Mouse (Mus musculus) embryo, embryonic 9.5 days (tissue): ENCODE data around the gene Rbp7.
"Not testable (repeated sequence)": the region's sequence is repeated elsewhere in the genome, so short reads cannot be mapped to it uniquely, and the experiment has no call there.

Experiments
- DNase-seq: peaks from one replicate; pipeline ENCODE4 v3.0.0-alpha.2; 2017; ENCODE audit errors: extremely low spot score

The Rbp7 gene

DNA sequence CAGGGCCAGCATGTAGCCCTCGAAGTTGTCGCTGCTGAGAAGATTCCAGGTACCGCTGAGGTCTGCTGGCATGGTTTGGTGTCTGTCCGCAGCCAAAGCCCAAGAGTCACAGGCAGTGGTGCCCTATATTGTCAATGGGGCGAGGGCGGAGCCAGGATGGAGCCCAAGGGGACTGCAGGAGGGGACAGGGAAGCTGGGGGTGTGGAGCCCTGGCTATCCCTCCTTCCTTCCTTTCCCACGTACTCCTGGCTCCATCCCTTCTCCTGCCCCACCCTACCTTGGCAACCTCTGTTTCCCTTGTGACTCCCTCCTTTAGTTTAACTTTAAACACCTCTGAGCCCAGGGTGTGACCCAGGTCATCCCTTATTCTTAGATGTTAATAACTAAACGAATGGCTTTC is at the start of gene Rbp7:
Gene Rbp7, minus strand, starts transcription at position 100 of the 400 bp plus-strand sequence.
- DNase-seq = no peak

DNA sequence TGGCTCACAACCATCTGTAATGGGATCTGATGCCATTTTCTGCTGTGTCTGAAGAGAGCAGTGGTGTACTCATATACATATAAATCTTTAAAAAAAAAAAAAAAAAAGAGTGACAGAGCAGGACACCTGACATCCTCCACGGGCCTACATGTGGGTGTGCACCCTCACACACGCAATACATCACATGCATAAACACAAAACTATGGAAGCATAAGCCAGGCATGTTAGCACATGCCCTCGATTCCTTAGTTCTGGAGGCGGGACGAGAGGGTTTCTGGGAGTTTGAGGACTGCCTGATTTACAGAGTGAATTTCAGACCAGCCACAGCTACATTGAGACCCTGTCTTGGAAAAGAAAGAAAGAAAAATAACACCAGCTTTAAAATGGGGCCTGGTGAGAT is 49.6 kb upstream of the Rbp7 start:
- no peak for DNase-seq

DNA sequence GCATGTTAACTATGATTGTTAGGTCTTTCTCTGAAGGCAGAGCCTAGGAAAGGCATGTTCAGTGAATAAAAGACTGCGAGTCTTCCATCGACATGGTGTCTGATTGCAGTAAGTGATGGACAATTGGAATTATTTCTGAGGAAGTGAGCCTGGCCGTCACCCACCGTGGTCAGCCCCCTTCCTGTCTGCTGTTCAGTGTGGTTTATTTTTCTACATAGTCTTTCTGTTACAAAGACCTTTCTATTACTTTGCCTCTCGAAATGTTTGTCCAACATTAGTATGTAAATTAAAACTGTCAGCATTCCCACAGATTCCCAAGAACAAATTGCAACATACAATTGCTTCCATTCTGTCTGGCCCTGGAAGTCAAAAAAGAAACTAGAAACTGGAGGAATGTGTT is 45.0 kb upstream of the Rbp7 start:
- DNase-seq = no peak

DNA sequence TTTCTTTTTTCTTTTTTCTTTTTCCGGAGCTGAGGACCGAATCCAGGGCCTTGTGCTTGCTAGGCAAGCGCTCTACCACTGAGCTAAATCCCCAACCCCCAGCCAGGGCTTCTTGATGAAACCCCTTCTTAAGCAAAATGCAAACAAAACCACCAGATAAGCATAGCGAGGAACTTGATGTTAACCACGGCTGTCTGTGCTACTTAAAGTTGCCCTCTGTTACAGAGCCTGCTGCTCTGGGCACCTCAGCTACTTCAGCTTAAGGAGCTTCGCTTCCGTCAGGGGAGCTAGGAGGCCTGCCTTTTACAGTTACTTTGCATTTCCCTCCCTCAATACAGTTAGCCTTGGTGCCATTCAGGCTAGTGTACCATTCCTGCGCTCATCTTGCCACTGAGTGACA is 44.1 kb upstream of the Rbp7 start:
- no peak for DNase-seq

DNA sequence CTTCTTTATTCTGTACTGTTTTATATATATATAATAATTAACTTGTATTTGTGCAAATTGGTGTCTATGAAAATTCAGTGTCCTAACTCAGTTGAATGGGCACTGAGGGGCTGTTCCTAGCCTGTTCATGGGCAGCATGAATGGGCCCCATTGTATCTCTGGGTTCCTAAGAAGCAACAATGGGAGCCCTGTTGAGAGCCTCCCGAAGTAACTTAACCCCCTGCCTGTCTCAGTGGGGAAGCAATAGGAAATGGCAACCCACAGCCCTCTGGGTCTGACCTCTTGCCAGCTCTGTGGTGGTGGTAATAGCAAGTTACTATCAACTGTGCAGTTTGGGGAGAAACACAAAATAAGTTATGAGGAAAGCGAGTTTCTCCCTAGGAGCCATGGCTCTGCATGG is 41.8 kb upstream of the Rbp7 start:
- peak; percentile 29 for DNase-seq

DNA sequence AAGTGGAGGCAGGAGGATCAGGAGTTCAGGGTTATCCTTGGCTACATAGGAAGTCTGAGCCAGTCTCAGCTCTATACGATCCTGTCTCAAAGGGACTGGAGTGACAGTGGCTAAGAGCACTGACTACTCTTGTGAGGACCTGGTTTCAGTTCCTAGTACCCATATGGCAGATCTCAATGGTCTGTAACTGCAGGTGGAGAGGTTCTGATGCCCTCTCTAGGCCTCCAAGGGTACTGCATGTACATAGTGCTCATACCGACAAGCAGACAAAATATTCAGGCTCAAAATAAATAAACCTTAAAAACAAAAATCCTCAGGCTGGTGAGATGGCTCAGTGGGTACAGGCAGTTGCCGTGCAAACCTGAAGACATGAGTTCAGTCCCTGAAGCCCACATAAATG is 36.4 kb upstream of the Rbp7 start:
- DNase-seq = no peak

DNA sequence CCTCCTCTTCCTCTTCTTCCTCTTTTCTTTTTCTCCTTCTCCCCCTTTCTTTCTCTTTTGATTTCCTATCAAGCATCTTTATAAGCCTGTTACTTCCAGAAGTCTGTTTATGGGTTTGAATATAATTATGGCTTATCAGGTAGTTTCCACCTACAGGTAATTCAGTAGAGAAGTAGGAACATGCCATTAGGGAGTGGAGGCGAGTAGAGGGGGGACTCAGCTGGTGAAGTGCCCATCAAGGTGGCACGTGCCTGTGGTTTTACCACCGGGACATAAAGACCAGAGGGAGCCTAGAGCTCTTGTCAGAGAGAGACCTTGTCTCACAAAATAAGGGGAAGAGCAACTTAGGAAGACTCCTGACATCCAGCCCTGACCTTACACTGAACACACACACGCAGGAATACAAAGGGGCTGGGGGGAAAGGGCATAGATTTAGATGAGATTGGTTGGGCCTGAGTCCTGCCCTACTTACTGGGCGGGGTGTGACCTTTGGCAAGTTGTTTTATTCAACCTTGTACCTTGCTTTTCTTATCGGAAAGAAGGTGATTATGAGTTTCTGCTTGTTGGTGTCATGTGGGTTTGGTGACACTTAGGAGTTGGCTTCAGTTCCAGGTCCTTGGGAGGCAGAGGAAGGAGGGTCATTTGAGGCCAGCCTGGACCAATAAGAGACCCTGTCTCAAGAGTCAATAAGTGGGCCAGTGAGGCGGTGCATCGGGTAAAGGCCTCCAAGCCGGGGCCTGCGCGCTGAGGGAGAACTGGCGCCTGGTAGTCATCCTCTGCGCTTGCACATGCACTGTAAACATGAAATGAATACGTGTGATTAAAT is 34.9 kb upstream of the Rbp7 start:
- DNase-seq = no peak

DNA sequence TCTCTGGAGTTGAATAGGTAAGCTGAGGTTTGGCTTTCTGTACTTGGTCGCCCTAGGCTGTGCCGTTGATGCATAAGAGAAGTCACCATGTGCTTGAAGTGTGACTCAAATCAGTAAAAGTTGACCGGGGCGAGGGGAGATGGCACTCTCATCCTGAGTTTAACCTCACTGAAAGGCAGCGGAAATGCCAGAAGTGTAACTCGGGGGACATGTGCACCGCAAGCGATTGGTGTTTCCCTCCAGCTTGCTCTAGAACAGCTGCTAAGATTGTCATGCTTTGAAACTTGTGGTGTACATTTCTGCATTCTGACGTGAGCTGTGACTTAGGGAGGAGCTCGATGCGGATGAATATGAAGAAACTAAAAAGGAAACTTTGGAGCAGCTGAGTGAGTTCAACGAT is 33.0 kb upstream of the Rbp7 start:
- DNase-seq = no peak

DNA sequence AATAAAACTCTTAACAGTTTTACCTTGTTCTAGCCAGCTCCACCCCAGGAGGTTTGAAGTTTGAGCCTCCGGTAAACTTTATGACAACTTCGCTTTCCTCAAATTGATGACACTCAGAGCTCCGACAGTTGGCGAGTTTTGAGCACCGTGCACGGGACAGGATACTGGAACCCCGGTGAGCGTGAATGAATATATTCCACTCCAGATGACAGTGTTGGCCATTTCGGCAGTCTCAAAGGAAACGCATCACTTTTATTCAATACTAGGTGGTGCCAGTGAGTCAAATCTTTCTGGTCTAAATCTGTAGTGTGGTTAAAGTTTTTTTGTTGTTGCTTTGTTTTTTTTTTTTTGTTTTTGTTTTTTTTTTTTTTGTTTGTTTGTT is 31.0 kb upstream of the Rbp7 start:
- peak; percentile 31 for DNase-seq

DNA sequence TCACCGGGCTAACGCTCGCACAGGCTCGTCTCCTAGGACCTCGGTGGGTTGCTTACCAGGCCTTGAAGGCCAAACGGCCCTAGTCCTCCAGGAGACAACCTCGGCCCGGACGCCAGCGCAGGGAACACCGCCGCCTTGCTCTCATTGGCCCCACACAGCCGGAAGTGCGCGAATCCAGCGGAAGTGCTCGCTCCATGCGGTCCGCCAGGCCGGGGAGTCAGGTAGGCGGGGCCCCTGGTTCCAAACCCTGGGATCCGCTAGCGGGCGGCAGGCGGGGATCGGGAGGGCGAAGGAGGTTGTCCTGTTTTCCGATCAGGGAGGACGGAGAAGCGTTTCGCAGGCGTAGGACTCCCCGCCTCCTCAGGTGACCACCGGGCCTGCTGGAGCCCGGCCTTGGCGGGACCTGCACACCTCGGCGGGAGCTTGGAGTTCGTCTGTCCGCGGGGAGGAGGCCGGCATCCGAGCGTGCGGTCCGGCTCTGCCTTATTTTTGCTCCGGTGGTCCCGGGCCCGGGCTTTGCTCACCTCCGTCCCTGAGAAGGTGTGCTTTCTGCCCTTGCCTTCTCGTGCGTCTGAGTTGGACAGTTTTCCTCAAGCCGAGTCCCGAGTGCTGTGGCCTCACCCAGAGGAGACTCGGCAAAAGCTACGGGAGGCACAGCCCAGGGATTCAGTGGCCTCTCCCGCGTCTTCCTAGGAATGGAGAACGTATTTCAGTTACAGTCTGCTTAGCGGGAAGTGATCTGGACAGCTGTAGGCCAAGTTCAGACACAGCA is 30.5 kb upstream of the Rbp7 start, which contains the start of the genes Nmnat1 and Lzic:
Gene Nmnat1, minus strand, starts transcription at position 150 of the 772 bp plus-strand sequence.
Gene Lzic, plus strand, starts transcription at position 177 of the 772 bp plus-strand sequence.
- DNase-seq = peak; percentile 95

DNA sequence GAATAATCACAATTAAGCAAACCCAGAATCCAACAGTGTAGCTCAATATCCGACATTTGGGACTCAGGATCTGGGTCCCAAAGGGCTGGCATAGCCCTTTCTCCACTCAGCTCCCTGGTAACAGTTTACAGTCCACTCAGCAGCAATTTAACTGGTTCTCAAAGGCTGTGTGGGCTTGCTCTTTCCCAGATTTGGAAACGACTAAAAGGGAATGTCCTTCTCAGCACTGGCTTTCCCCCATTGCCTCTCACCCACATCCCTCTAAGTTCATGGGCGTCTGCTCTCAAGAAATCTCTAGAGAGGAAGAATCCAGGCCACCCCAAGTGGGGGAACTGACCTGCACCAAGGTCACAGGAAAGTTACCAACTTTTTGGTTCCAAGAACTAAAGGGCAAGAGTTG is 29.8 kb upstream of the Rbp7 start:
- DNase-seq = no peak

DNA sequence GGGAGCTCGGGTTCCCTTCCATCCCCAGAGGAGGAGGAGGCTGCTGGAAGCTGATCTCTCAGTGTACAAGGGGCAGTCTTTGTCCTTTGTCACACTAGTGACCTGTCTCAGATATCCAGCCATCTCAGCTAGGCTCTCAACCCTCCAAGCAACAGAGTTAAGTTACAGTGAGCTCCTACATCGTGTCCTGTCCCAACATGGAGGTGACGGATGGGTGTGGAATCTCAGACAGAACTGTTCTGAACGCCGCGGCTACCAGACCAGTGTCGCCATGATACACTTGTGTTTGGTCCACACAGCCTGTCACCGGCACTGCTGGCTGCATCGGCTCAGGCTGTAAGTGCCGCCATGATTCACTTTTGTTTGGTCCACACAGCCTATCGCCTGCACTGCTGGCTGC is 22.3 kb upstream of the Rbp7 start, which contains the start of gene Tmem274:
Gene Tmem274, plus strand, starts transcription at position 301 of the 400 bp plus-strand sequence.
- no peak for DNase-seq

DNA sequence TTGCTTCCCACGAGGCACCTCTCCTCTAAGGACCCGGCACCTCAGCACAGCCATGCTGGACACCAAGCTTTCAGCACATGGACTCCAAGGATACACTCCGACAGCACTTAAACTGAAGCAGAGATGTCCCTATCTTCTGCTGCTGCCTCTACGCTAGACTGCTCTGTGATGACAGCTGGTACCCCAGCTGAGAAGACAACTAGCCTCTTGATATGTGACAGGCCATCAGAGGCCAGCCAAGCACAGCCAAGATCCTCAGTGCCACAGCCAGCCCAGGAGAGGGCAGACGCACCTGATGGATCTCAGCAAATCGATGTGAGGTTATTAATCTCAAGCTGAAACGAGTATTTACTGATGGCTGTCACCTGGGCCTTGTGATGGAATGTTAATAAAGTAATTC is 20.3 kb upstream of the Rbp7 start:
- DNase-seq = no peak

DNA sequence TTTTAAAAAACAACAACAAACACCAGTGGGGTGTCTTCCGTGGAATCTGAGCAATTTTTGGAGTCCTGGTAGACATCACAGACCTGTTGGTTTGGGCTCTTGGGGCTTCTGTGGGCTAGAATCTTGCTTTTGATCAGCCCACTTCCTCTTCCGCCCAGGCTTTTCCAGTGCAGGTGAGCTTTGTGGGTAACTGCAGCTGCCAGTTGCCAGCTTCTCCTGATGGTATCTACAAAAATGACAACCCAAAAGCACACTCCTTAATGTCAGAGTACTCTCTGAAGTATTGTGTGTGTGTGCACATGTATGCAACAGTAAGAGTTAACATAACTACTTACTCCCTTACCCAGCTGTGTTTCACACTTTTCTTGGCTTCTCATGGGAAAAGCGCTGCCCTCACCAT is 14.8 kb upstream of the Rbp7 start:
- no peak for DNase-seq

DNA sequence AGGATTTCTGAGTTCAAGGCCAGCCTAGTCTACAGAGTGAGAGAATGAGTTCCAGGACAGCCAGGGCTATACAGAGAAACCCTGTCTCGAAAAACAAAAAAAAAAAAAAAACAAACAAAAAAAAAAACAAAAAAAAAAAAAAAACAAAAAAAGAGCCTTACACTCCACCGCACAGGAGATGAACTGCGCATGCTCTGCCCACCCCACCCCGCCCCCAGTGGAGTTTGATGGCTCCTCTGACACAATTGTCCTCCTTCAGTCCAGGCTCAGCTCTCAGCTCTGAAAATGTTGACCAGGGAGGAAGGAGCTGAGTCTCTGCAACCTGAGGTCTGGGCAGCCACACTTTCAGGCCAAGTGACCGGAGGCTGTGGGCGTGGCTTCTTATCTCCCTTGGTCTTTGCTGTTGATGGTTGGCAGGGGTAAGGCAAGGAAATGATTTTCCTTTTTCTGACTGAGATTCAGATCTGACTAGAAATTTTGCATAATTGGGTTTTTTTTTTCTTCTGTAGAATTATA is 8.7 kb upstream of the Rbp7 start:
- no peak for DNase-seq

DNA sequence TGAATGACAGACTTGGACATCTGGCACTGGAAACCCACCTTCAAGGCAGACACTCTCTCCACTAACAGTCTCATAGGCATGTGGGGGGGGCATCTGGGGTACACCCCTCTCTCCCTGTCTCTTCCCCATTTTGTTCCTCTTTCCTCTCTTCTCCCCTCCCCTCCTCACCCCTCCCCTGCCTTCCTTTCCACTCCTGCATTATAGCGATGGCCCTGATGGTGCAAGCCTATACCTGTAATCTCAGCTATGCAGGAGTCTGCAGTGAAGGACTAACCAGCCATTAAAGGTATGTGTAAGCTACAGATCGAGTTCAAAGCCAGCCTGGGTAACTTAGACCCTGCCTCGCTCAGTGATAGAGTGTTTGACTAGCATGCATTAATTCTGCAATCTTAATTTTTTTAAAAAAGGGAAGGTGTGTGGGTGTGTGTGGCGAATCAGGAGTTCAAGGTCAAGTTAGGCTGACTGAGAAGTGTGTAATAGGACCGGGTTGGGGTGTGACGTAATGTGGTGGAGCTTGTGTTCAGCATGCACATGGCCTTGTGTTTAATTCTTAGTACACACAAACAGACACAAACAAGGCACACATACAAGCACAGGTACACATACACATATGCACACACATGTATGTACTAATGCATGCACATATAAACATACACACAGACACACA is 7.7 kb upstream of the Rbp7 start:
- no peak for DNase-seq

DNA sequence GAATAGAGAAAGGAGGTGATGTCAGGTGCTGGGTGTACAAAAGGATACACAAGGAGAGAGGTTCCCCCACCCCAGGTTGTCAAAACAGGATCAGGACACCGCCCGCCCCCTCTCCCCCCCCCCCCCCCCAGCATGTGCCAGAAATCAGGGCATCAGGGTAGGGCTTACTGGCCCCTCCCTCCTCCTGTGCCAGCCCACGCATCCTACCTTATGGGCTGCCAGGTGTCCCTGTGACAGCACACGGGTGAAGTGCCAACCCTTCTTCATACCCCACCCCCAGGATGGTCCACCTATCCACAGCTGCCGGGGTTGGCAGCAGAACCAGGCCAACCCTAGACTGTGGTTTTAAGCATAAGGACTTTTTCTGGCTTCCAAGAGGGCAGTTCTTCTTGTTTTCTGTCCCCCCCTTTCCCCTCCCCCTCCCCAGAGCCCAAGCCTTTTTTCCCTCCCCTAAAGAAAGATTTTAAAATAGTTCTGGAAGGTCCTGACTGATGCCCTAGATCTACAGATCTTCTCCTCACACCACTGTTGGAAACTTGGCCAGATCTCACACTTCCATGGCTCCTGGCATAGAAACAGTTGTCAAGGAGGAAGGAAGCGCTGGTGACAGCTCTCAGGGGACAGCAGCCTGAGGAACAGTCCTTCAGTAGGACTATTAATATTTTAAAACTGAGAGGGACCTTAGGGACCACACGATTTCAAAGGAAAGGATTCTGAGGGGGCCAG is 7.0 kb upstream of the Rbp7 start:
- no peak for DNase-seq

DNA sequence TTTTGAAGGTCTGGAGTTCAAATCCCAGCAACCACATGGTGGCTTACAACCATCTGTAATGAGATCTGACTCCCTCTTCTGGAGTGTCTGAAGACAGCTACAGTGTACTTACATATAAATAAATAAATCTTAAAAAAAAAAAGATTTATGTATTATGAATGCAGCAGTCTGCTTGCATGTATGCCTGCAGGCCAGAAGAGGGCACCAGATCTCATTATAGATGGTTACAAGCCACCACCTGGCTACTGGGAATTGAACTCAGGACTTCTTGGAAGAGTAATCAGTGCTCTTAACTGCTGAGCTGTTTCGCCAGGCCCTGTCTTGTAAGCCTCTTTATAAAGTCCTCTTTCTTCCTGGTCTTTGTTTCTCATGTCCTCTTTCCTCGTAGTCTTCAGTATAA is 5.7 kb upstream of the Rbp7 start:
- not testable (repeated sequence) for DNase-seq

DNA sequence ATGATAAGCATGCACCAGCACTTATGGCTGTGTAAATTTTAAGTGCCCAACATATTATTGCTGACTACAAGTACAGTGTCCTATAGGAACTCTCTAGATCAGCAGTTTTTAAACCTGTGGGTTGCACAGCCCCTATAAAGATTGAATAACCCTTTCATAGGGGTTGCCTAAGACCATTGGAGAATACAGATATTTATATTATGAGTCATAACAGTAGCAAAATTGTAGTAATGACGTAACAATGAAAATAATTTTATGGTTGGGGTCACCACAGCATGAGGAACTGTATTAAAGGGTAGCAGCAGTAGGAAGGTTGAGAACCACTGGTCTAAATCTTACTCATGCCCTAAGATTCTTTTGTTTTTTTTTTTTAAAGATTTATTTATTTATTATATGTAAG is 4.6 kb upstream of the Rbp7 start:
- no peak for DNase-seq

DNA sequence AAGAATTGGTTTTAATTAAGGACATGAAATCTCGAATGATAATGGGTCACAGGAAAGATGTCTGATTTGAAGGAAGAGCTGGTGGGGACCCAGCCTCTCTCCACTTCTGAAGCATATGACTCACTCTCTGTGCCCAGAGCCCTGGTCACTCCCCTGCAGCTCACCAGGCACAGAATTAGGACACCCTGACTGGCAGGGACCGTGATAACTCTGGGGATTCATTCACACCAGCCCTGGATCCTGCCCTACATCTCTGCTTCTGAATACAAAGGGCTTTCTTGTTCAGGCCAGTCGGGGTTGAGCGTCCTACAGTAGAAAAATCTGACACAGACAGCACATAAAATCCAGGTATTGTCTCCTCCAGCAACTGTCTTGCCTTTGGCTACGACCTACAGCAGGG is 3.7 kb upstream of the Rbp7 start:
- no peak for DNase-seq

DNA sequence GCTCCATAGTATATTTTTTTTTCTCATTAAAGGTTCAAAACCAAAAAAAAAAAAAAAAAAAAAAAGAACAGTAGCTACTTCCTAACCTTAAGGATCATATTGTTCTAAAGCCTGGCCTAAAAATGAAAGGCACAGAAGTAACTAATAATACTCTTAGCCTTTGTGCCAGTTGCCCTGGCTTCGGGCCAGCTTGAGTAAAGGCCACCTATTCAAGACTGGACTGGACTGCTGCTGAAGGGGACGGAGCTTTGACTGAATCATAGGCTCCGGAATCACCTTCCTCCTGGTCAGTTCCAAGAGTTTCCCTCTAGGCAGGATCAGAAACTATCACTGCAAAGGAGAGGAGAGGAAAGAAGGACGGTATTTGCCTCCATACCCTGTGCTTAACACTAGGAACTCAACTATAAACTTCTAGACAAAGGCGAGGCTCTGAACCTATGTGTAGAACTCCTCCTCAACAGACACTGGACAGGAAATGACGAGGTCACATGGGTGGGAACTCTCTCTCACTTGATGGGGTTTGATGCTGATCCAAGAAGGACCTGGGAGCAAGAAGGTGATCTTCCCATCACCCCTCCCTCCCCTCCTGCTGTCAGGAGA is 3.2 kb upstream of the Rbp7 start:
- DNase-seq = no peak
